8 mouse cellular contexts compared by ENCODE assay signal in genomic region chr4:86575283-86575983, GRCm38 (mm10). TPM values are rescaled to one million over a fixed set of nuclear protein-coding genes. Genes with fewer than 3 reads are reported as not detected.
DNase-seq lines count a peak whose midpoint lies in the region; ATAC-seq and TF ChIP-seq lines count a peak whose summit lies in the region.

TSS of gene Rraga (plus strand) at chr4:86575668.

- H3K27ac ChIP-seq in CH12.LX (ENCODE audit: insufficient read depth, low read depth), result peak within 1 kb of the TSS; percentile 94
- peak within 1 kb of the TSS; percentile 96 for H3K27ac ChIP-seq in forebrain, embryonic 11.5 days (ENCODE audit: low read depth, low read length)
- H3K27ac ChIP-seq in heart, embryonic 16.5 days (ENCODE audit: low read length), result peak within 1 kb of the TSS; percentile 96
- H3K27ac ChIP-seq in liver, embryonic 15.5 days (replicated peaks), result peak within 1 kb of the TSS; percentile 98
- H3K27ac ChIP-seq in neural tube, embryonic 12.5 days, result peak within 1 kb of the TSS; percentile 97

- dilution Hi-C loops in CH12.LX (cut with MboI; ENCODE audit: extremely low pct_ligation_motif_present, extremely low pct_unique_long_range_greater_than_20kb, low sequenced_read_pairs), result no loop called here

- ATAC-seq in forebrain, embryonic 11.5 days (replicated peaks; ENCODE audit: low FRiP score), result peak; percentile 97
- peak; percentile 97 for ATAC-seq in heart, embryonic 16.5 days (replicated peaks; ENCODE audit: extremely low read depth, insufficient read depth, low FRiP score)
- peak; percentile 96 for ATAC-seq in liver, embryonic 15.5 days (ENCODE audit: insufficient read depth)
- ATAC-seq in neural tube, embryonic 12.5 days (ENCODE audit: low FRiP score, low read depth), result peak; percentile 97

- peak; percentile 38 to 82; a peak in 2 of 4 replicates for TF ChIP-seq CTCF in CH12.LX (conservative IDR thresholded peaks at IDR 0.05 in 1 of 2, IDR thresholded peaks at IDR 0.05 in 1 of 2; ENCODE audit: low read depth in 2 of 2, low read length in 2 of 2)

- in situ Hi-C loops in CH12.LX (cut with MboI; ENCODE audit: low pct_ligation_motif_present, low pct_unique_long_range_greater_than_20kb, low sequenced_read_pairs), result loop anchor here (5.0 to 10.0 kb wide), 2 partner anchors 33 to 109 kb away; no protein-coding TSS in a partner anchor

- H3K4me1 ChIP-seq in CH12.LX (ENCODE audit: control insufficient read depth in 1 of 2, insufficient read depth in 2 of 2), result peaks cover 6 to 36% of the 10 kb centered on the region in 2 experiments
- H3K4me1 ChIP-seq in forebrain, embryonic 11.5 days (replicated peaks; ENCODE audit: control insufficient read depth, insufficient read depth, low read length), result peaks cover 6% of the 10 kb centered on the region
- peaks cover 17% of the 10 kb centered on the region for H3K4me1 ChIP-seq in heart, embryonic 16.5 days (ENCODE audit: control insufficient read depth, insufficient read depth, low read length)
- H3K4me1 ChIP-seq in liver, embryonic 15.5 days (replicated peaks), result peaks cover 28% of the 10 kb centered on the region
- H3K4me1 ChIP-seq in neural tube, embryonic 12.5 days, result peaks cover 20% of the 10 kb centered on the region

- under 1% methylated on average over 53 of the region's 53 CpGs for WGBS in forebrain, embryonic 11.5 days
- WGBS in heart, embryonic 16.5 days, result under 1% methylated on average over 52 of the region's 53 CpGs
- under 1% methylated on average over 53 of the region's 53 CpGs for WGBS in liver, embryonic 15.5 days (ENCODE audit: insufficient replicate concordance)
- WGBS in neural tube, embryonic 12.5 days, result under 1% methylated on average over 53 of the region's 53 CpGs

- TF ChIP-seq RAD21 in CH12.LX (IDR thresholded peaks at IDR 0.05; ENCODE audit: low read depth, low read length), result peak; percentile 34

- DNase-seq in CH12.LX (ENCODE audit: extremely low read depth), result peak; percentile 93
- peak; percentile 91 for DNase-seq in c-Kit-positive CD71-positive TER-119-negative erythroid progenitor cells, embryonic 14.5 days (ENCODE audit: low read depth)
- peak; percentile 98 for DNase-seq in forebrain, embryonic 11.5 days (ENCODE audit: low spot score)
- peak; percentile 97 to 99 for DNase-seq in kidney, postnatal 36 days
- DNase-seq in telencephalon, adult 2 months (ENCODE audit: low read depth, low spot score), result peak; percentile 83

- H3K36me3 ChIP-seq in CH12.LX (replicated peaks in 1 of 2; ENCODE audit: control insufficient read depth in 1 of 2, insufficient read depth in 1 of 2, low read length in 1 of 2), result peaks cover 0 to 18% of the 10 kb centered on the region in 2 experiments
- no peaks in the 10 kb centered on the region for H3K36me3 ChIP-seq in forebrain, embryonic 11.5 days (ENCODE audit: control insufficient read depth, insufficient read depth, low read length)
- no peaks in the 10 kb centered on the region for H3K36me3 ChIP-seq in heart, embryonic 16.5 days (ENCODE audit: control insufficient read depth, insufficient read depth)
- H3K36me3 ChIP-seq in liver, embryonic 15.5 days (replicated peaks), result peaks cover 13% of the 10 kb centered on the region
- H3K36me3 ChIP-seq in neural tube, embryonic 12.5 days, result peaks cover 6% of the 10 kb centered on the region; the same call in 1 of the 2 replicates

- TF ChIP-seq EP300 in CH12.LX (IDR thresholded peaks at IDR 0.05; ENCODE audit: low read length), result no peak

- TF ChIP-seq POLR2A in CH12.LX (IDR thresholded peaks at IDR 0.05; ENCODE audit: low read depth, low read length), result peak; percentile 99

- no peaks in the 10 kb centered on the region for H3K27me3 ChIP-seq in CH12.LX (replicated peaks)
- H3K27me3 ChIP-seq in forebrain, embryonic 11.5 days (ENCODE audit: control insufficient read depth, insufficient read depth, low read length), result no peaks in the 10 kb centered on the region
- no peaks in the 10 kb centered on the region for H3K27me3 ChIP-seq in heart, embryonic 16.5 days (ENCODE audit: control insufficient read depth, insufficient read depth, low read length)
- H3K27me3 ChIP-seq in liver, embryonic 15.5 days, result 0 out of 2 replicates have a peak, but pooled peaks cover 6% of the 10 kb centered on the region
- no peaks in the 10 kb centered on the region for H3K27me3 ChIP-seq in neural tube, embryonic 12.5 days (replicated peaks)

- peak within 1 kb of the TSS; percentile 81 for H3K4me2 ChIP-seq in CH12.LX (ENCODE audit: insufficient read depth, low read depth, poor library complexity, severe bottlenecking)
- H3K4me2 ChIP-seq in forebrain, embryonic 11.5 days (ENCODE audit: low read depth, low read length, severe bottlenecking), result peak within 1 kb of the TSS; percentile 82
- peak within 1 kb of the TSS; percentile 95 for H3K4me2 ChIP-seq in heart, embryonic 16.5 days (ENCODE audit: low read depth, low read length)
- peak within 1 kb of the TSS; percentile 85 for H3K4me2 ChIP-seq in liver, embryonic 15.5 days
- peak within 1 kb of the TSS; percentile 90 for H3K4me2 ChIP-seq in neural tube, embryonic 12.5 days (replicated peaks)

- peak within 1 kb of the TSS; percentile 86 for H3K9ac ChIP-seq in CH12.LX (ENCODE audit: insufficient read depth, low read depth)
- H3K9ac ChIP-seq in forebrain, embryonic 11.5 days (ENCODE audit: low read length), result peak within 1 kb of the TSS; percentile 95
- H3K9ac ChIP-seq in heart, embryonic 16.5 days (ENCODE audit: low read length), result peak within 1 kb of the TSS; percentile 96
- peak within 1 kb of the TSS; percentile 91 for H3K9ac ChIP-seq in liver, embryonic 15.5 days
- H3K9ac ChIP-seq in neural tube, embryonic 12.5 days, result peak within 1 kb of the TSS; percentile 93

- no peaks in the 10 kb centered on the region for H3K9me3 ChIP-seq in CH12.LX (replicated peaks; ENCODE audit: low read length)
- no peaks in the 10 kb centered on the region for H3K9me3 ChIP-seq in forebrain, embryonic 11.5 days (ENCODE audit: control insufficient read depth, low read length)
- no peaks in the 10 kb centered on the region for H3K9me3 ChIP-seq in heart, embryonic 16.5 days (replicated peaks; ENCODE audit: control insufficient read depth, low read length)
- H3K9me3 ChIP-seq in liver, embryonic 15.5 days (replicated peaks), result no peaks in the 10 kb centered on the region
- no peaks in the 10 kb centered on the region for H3K9me3 ChIP-seq in neural tube, embryonic 12.5 days

- peak within 1 kb of the TSS; percentile 93 to 94 (median 94) for H3K4me3 ChIP-seq in CH12.LX (replicated peaks in 1 of 3; ENCODE audit: low read depth in 2 of 3, low read length in 2 of 3, poor library complexity in 1 of 3)
- peak within 1 kb of the TSS; percentile 81 for H3K4me3 ChIP-seq in forebrain, embryonic 11.5 days (ENCODE audit: low read depth, low read length)
- peak within 1 kb of the TSS; percentile 92 for H3K4me3 ChIP-seq in heart, embryonic 16.5 days (ENCODE audit: low read length)
- H3K4me3 ChIP-seq in liver, embryonic 15.5 days (replicated peaks), result peak within 1 kb of the TSS; percentile 89
- H3K4me3 ChIP-seq in neural tube, embryonic 12.5 days, result peak within 1 kb of the TSS; percentile 82

- H3K79me2 ChIP-seq in CH12.LX (replicated peaks; ENCODE audit: control insufficient read depth, extremely low read depth, insufficient read depth, poor library complexity, severe bottlenecking), result peaks cover 33% of the 10 kb centered on the region

TF ChIP-seq in CH12.LX, 34 proteins besides CTCF, POLR2A, EP300 and RAD21 (continues in another document):
- TF ChIP-seq POLR2AphosphoS2 (IDR thresholded peaks at IDR 0.05; ENCODE audit: low read depth, low read length) (peak; percentile 75; the same call in 1 of the 2 replicates), USF1 (IDR thresholded peaks at IDR 0.05; ENCODE audit: low read depth, low read length) (no peak), KAT2A (IDR thresholded peaks at IDR 0.05; ENCODE audit: insufficient replicate concordance, low read length) (peak; percentile 73; the same call in 1 of the 2 replicates), JUND (conservative IDR thresholded peaks at IDR 0.05; ENCODE audit: low read depth, low read length) (no peak), ZKSCAN1 (IDR thresholded peaks at IDR 0.05; ENCODE audit: borderline replicate concordance, low read depth, low read length) (no peak), SMC3 (IDR thresholded peaks at IDR 0.05; ENCODE audit: low read depth, low read length) (peak; percentile 76), ZNF384 (IDR thresholded peaks at IDR 0.05; ENCODE audit: low read depth, low read length) (no peak), ETS1 (conservative IDR thresholded peaks at IDR 0.05; ENCODE audit: low read depth, low read length) (0 out of 2 replicates have a peak, but pooled peaks have one; percentile 10), PAX5 (IDR thresholded peaks at IDR 0.05; ENCODE audit: low read length) (no peak), E2F4 (IDR thresholded peaks at IDR 0.05; ENCODE audit: insufficient replicate concordance, low read depth, low read length) (no peak), ELF1 (IDR thresholded peaks at IDR 0.05; ENCODE audit: low read depth, low read length) (peak; percentile 72), TBP (conservative IDR thresholded peaks at IDR 0.05; ENCODE audit: low read depth, low read length) (peak; percentile 83), TCF12 (IDR thresholded peaks at IDR 0.05; ENCODE audit: low read depth, low read length) (peak; percentile 77), BHLHE40 (IDR thresholded peaks at IDR 0.05; ENCODE audit: low read depth, low read length) (no peak), SIN3A (IDR thresholded peaks at IDR 0.05; ENCODE audit: low read length) (peak; percentile 52; the same call in 1 of the 2 replicates), CHD2 (IDR thresholded peaks at IDR 0.05; ENCODE audit: low read length) (peak; percentile 100), MAFK (IDR thresholded peaks at IDR 0.05; ENCODE audit: insufficient replicate concordance, low read length) (no peak), MXI1 (IDR thresholded peaks at IDR 0.05; ENCODE audit: low read depth, low read length) (0 out of 2 replicates have a peak, but pooled peaks have one; percentile 69), HCFC1 (IDR thresholded peaks at IDR 0.05; ENCODE audit: low read depth, low read length) (peak; percentile 86), IRF4 (IDR thresholded peaks at IDR 0.05; ENCODE audit: low read depth, low read length) (peak; percentile 28; the same call in 1 of the 2 replicates), CHD1 (IDR thresholded peaks at IDR 0.05; ENCODE audit: low read depth, low read length) (no peak), RCOR1 (conservative IDR thresholded peaks at IDR 0.05; ENCODE audit: low read depth, low read length) (no peak)

RNA-seq across cellular contexts. Expression of gene Rraga, which starts in this region (rescaled TPM):
- total RNA-seq in CH12.LX (2012; rRNA removed), result 12.3 and 13.6 TPM in 2 replicates
- total RNA-seq in CH12.LX (2014; rRNA removed), result 29.3 and 38.3 TPM in 2 replicates
- 87.3 and 96.2 TPM in 2 replicates for polyA plus RNA-seq in CH12.LX (2012; ENCODE audit: insufficient read length, low read depth)
- polyA plus RNA-seq in forebrain, embryonic 11.5 days (2014; fragmentation: Nextera tagmentation; extraction: Ambion mirVana), result 110 and 113 TPM in 2 replicates
- polyA plus RNA-seq in heart, embryonic 16.5 days (2015; fragmentation: Nextera tagmentation; extraction: Ambion mirVana), result 68.5 and 86.6 TPM in 2 replicates
- 25.2 and 26.3 TPM in 2 replicates for polyA plus RNA-seq in liver, embryonic 15.5 days (2015; fragmentation: Nextera tagmentation; extraction: Ambion mirVana)
- polyA plus RNA-seq in neural tube, embryonic 12.5 days (2016; fragmentation: Nextera tagmentation; extraction: Ambion mirVana), result 79.3 and 85.5 TPM in 2 replicates

Comparison
In these comparisons a context has a peak if more than half of its experiments do, and no peak if none do; other contexts are left out.
1. Peak in every context shown above with its lines: DNase-seq, ATAC-seq, H3K4me3 ChIP-seq and H3K27ac ChIP-seq.